Mouse (Mus musculus) kidney, adult 9 months (tissue): Measurements from ENCODE around the gene Dus1l.
"Not testable (repeated sequence)": the region's sequence is repeated elsewhere in the genome, so short reads cannot be mapped to it uniquely, and the experiment has no call there.

ENCODE experiments used
- DNase-seq: peaks from one replicate; pipeline ENCODE4 v3.0.0; 2022

Dus1l gene

GRCm38 (mm10) chr11:120773463-120774190 lies 22.6 kb downstream of the Dus1l start:
- no peak for DNase-seq

- DNase-seq: no peak
Measured at GRCm38 (mm10) chr11:120772749-120773148, 23.5 kb downstream of the Dus1l start.

GRCm38 (mm10) chr11:120768206-120768605 lies 28.0 kb downstream of the Dus1l start:
- no peak for DNase-seq

GRCm38 (mm10) chr11:120767023-120767422 lies 29.2 kb downstream of the Dus1l start:
- not testable (repeated sequence) for DNase-seq

GRCm38 (mm10) chr11:120763121-120763999 lies 32.8 kb downstream of the Dus1l start:
- DNase-seq: not testable (repeated sequence)

- DNase-seq: not testable (repeated sequence)
Measured at GRCm38 (mm10) chr11:120762672-120763041, 33.5 kb downstream of the Dus1l start, which contains the start of gene Hmga1b. Gene Hmga1b (plus strand): TSS chr11:120762794.

GRCm38 (mm10) chr11:120761811-120762671 lies 34.2 kb downstream of the Dus1l start:
- no peak for DNase-seq

- DNase-seq: no peak
Measured at GRCm38 (mm10) chr11:120760236-120760635, 36.0 kb downstream of the Dus1l start.

- no peak for DNase-seq
Measured at GRCm38 (mm10) chr11:120751606-120752005, 44.6 kb downstream of the Dus1l start.

GRCm38 (mm10) chr11:120749430-120749829 lies 46.8 kb downstream of the Dus1l start:
- DNase-seq: peak; percentile 57

GRCm38 (mm10) chr11:120747974-120748373 lies 48.2 kb downstream of the Dus1l start:
- no peak for DNase-seq

GRCm38 (mm10) chr11:120744121-120744701 lies 52.0 kb downstream of the Dus1l start:
- DNase-seq: no peak

GRCm38 (mm10) chr11:120740981-120741380 lies 55.2 kb downstream of the Dus1l start:
- no peak for DNase-seq
